Mouse (Mus musculus) midbrain, postnatal 0 days (tissue): ENCODE results near the gene 1700067P10Rik. TPM values are rescaled to one million over a fixed set of nuclear protein-coding genes. Genes with fewer than 3 reads are reported as not detected.

Experiments
- ATAC-seq: fragments of 200-750 bp; cut with Nextera tagmentation; 2 replicates; pipeline ENCODE4 v1.8.0; 2017; ENCODE audit warnings: moderate number of reproducible peaks, mild to moderate bottlenecking, moderate TSS enrichment, moderate library complexity; ENCODE audit not compliant: low FRiP score
- DNase-seq: peaks from one replicate; pipeline ENCODE4 v3.0.0-alpha.2; 2015; ENCODE audit warnings: low spot score
- H3K27ac ChIP-seq: fragments of 300-500 bp; sonication (generic); 2 replicates; pipeline ENCODE4 v1.5.1; 2014; ENCODE audit warnings: low read depth, mild to moderate bottlenecking, low read length, mixed read lengths
- H3K27me3 ChIP-seq: fragments of 300-500 bp; sonication (generic); 2 replicates; pipeline ENCODE4 v1.6.1; 2014; ENCODE audit warnings: low read length, control low read depth, mixed read lengths; ENCODE audit not compliant: insufficient read depth
- H3K36me3 ChIP-seq: fragments of 300-500 bp; sonication (generic); 2 replicates; pipeline ENCODE4 v1.6.1; 2014; ENCODE audit warnings: low read length, control low read depth, mixed read lengths; ENCODE audit not compliant: insufficient read depth
- H3K4me1 ChIP-seq: fragments of 300-500 bp; sonication (generic); 2 replicates; pipeline ENCODE4 v1.6.1; 2014; ENCODE audit warnings: mild to moderate bottlenecking, control low read depth, antibody characterized with exemption, low read length, mixed read lengths; ENCODE audit not compliant: insufficient read depth
- H3K4me2 ChIP-seq: fragments of 300-500 bp; sonication (generic); 2 replicates; pipeline ENCODE4 v1.6.1; 2014; ENCODE audit warnings: low read depth, mild to moderate bottlenecking, low read length, mixed read lengths; ENCODE audit not compliant: poor library complexity, severe bottlenecking
- H3K4me3 ChIP-seq: fragments of 300-500 bp; sonication (generic); 2 replicates; pipeline ENCODE4 v1.5.1; 2014; ENCODE audit warnings: low read depth, mild to moderate bottlenecking, low read length, moderate library complexity
- H3K9ac ChIP-seq: fragments of 300-500 bp; sonication (generic); replicated peaks from 2 replicates; pipeline ENCODE4 v1.6.1; 2014; ENCODE audit warnings: mild to moderate bottlenecking, low read length, moderate library complexity, mixed read lengths; ENCODE audit not compliant: poor library complexity, severe bottlenecking
- H3K9me3 ChIP-seq: fragments of 300-500 bp; sonication (generic); 2 replicates; pipeline ENCODE4 v1.6.1; 2016; ENCODE audit warnings: low read length, control low read depth
- CTCF ChIP-seq: IDR thresholded peaks from 2 replicates; pipeline ENCODE4 v1.5.1; 2016; ENCODE audit warnings: antibody characterized with exemption, mild to moderate bottlenecking
- WGBS: fragments of 180-500 bp; shearing (Covaris S2); extraction: QIAGEN DNeasy Blood & Tissue Kit; methylation state at CpG from one replicate; pipeline ENCODE4 v1.1.7; 2014; 5-methylcytosine and 5-hydroxymethylcytosine counted together
- polyA plus RNA-seq: library from polyadenylated mRNA; unstranded; fragments of >200 nt; fragmentation: Nextera tagmentation; extraction: Ambion mirVana; gene quantifications from 2 replicates; pipeline ENCODE4 v1.2.1, GENCODE M21; 2015
- total RNA-seq: library from RNA; depleted of rRNA; stranded (reverse); fragments of >200 nt; gene quantifications from 2 replicates; pipeline ENCODE4 v1.2.3, GENCODE M21; 2014

1700067P10Rik gene
- total and polyA plus RNA-seq, 2 experiments from 2014 or later = not detected

GRCm38 (mm10) chr17:48065081-48065501 is 24.0 kb upstream of the 1700067P10Rik start:
- ATAC-seq = no peak

GRCm38 (mm10) chr17:48067083-48067614 is 22.0 kb upstream of the 1700067P10Rik start:
- Histone ChIP-seq H3K4me2 (no peak overlapping the region), H3K36me3 (no peaks in the 10 kb centered on the region), H3K27me3 (peaks cover 3% of the 10 kb centered on the region), H3K4me1 (no peaks in the 10 kb centered on the region), H3K4me3 (no peak overlapping the region), H3K9ac (no peak overlapping the region), H3K9me3 (no peaks in the 10 kb centered on the region), H3K27ac (no peak overlapping the region)
- no peak for ATAC-seq
- DNase-seq = no peak
- 68% methylated on average over 10 of the region's 10 CpGs for WGBS
- TF ChIP-seq CTCF = no peak

More at GRCm38 (mm10) chr17:48065081-48065501, 24.0 kb upstream of the 1700067P10Rik start:
- Histone ChIP-seq H3K36me3 (no peaks in the 10 kb centered on the region), H3K4me2 (no peak overlapping the region), H3K4me3 (no peak overlapping the region), H3K9ac (no peak overlapping the region), H3K27me3 (peaks cover 3% of the 10 kb centered on the region), H3K27ac (no peak overlapping the region), H3K9me3 (no peaks in the 10 kb centered on the region), H3K4me1 (no peaks in the 10 kb centered on the region)
- no peak for TF ChIP-seq CTCF
- 28% methylated on average over 5 of the region's 5 CpGs for WGBS
- peak; percentile 38 for DNase-seq

- H3K27me3 ChIP-seq = peaks cover 3% of the 10 kb centered on the region
- no peak for TF ChIP-seq CTCF
These were observed 21.4 kb upstream of the 1700067P10Rik start for GRCm38 (mm10) chr17:48067729-48068128.

DNA sequence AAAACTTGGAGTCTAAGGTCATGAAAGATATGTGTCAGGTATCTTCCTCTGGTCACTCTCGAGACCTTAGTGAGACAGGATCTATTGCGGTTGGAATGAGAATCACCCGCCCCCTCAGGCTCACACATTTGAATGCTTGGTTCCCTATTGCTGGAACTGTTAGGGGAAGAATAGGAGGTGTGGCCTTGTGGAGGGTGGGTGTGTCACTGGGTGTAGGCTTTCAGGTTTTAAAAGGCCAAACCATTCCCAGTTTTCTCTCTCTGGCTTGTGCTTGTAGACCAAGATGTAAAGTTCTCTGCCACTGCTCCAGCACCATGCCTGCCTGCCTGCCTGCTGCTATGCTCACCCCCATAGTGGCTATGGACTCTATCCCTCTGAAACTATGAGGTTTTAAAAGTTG is 8.5 kb upstream of the 1700067P10Rik start:
- no peak for DNase-seq
- no peak overlapping the region for H3K4me3 ChIP-seq
- no peak for ATAC-seq
- no peaks in the 10 kb centered on the region for H3K27me3 ChIP-seq
- H3K36me3 ChIP-seq = no peaks in the 10 kb centered on the region
- TF ChIP-seq CTCF = no peak
- H3K4me1 ChIP-seq = no peaks in the 10 kb centered on the region
- no peaks in the 10 kb centered on the region for H3K9me3 ChIP-seq
- WGBS = 54% methylated on average over 3 of the region's 3 CpGs
- no peak overlapping the region for H3K9ac ChIP-seq
- H3K27ac ChIP-seq = no peak overlapping the region
- H3K4me2 ChIP-seq = no peak overlapping the region

More at GRCm38 (mm10) chr17:48067729-48068128, 21.4 kb upstream of the 1700067P10Rik start:
- DNase-seq = peak; percentile 27
- H3K36me3 ChIP-seq = no peaks in the 10 kb centered on the region
- no peaks in the 10 kb centered on the region for H3K4me1 ChIP-seq
- H3K9ac ChIP-seq = no peak overlapping the region
- H3K27ac ChIP-seq = no peak overlapping the region
- 26% methylated on average over 5 of the region's 5 CpGs for WGBS
- no peak overlapping the region for H3K4me3 ChIP-seq
- no peak for ATAC-seq
- no peaks in the 10 kb centered on the region for H3K9me3 ChIP-seq
- H3K4me2 ChIP-seq = no peak overlapping the region

GRCm38 (mm10) chr17:48089446-48089845 is 327 bp downstream of the 1700067P10Rik start:
- H3K27ac ChIP-seq = no peak overlapping the region
- peaks cover 4% of the 10 kb centered on the region; the same call in 1 of the 2 replicates for H3K27me3 ChIP-seq
- no peaks in the 10 kb centered on the region for H3K36me3 ChIP-seq
- ATAC-seq = no peak
- H3K9ac ChIP-seq = no peak overlapping the region
- H3K4me3 ChIP-seq = no peak overlapping the region
- H3K4me2 ChIP-seq = no peak overlapping the region
- DNase-seq = no peak
- TF ChIP-seq CTCF = no peak
- 88% methylated on average over 2 of the region's 2 CpGs for WGBS
- H3K4me1 ChIP-seq = no peaks in the 10 kb centered on the region
- no peaks in the 10 kb centered on the region for H3K9me3 ChIP-seq

- DNase-seq (peak; percentile 74), ATAC-seq (no peak; the same call in 1 of the 2 replicates)
- Histone ChIP-seq H3K4me3 (no peak overlapping the region), H3K4me1 (no peaks in the 10 kb centered on the region), H3K27me3 (peaks cover 13% of the 10 kb centered on the region), H3K9ac (no peak overlapping the region), H3K4me2 (no peak overlapping the region), H3K36me3 (no peaks in the 10 kb centered on the region), H3K27ac (no peak overlapping the region), H3K9me3 (no peaks in the 10 kb centered on the region)
- 54% methylated on average over 12 of the region's 12 CpGs for WGBS
- no peak for TF ChIP-seq CTCF
These were observed 1.2 kb downstream of the 1700067P10Rik start for GRCm38 (mm10) chr17:48090305-48090704.
